Mouse (Mus musculus) hindbrain, postnatal 0 days (tissue): ENCODE results near the gene Crip2. TPM values are rescaled to one million over a fixed set of nuclear protein-coding genes. Genes with fewer than 3 reads are reported as not detected.

Experiments
- ATAC-seq: fragments of 200-750 bp; cut with Nextera tagmentation; 2 replicates; pipeline ENCODE4 v1.8.0; 2017; ENCODE audit warnings: mild to moderate bottlenecking, moderate TSS enrichment, moderate library complexity
- DNase-seq: peaks from one replicate; pipeline ENCODE4 v3.0.0-alpha.2; 2015; ENCODE audit warnings: low spot score
- H3K27ac ChIP-seq: fragments of 300-500 bp; sonication (generic); 2 replicates; pipeline ENCODE4 v1.5.1; 2014; ENCODE audit warnings: mild to moderate bottlenecking
- H3K27me3 ChIP-seq: fragments of 300-500 bp; sonication (generic); 2 replicates; pipeline ENCODE4 v1.6.1; 2014; ENCODE audit warnings: low read length, mixed read lengths; ENCODE audit not compliant: insufficient read depth
- H3K36me3 ChIP-seq: fragments of 300-500 bp; sonication (generic); 2 replicates; pipeline ENCODE4 v1.6.1; 2014; ENCODE audit warnings: low read length, mixed read lengths; ENCODE audit not compliant: insufficient read depth
- H3K4me1 ChIP-seq: fragments of 300-500 bp; sonication (generic); 2 replicates; pipeline ENCODE4 v1.6.1; 2014; ENCODE audit warnings: antibody characterized with exemption, low read length, mixed read lengths; ENCODE audit not compliant: insufficient read depth
- H3K4me2 ChIP-seq: fragments of 300-500 bp; sonication (generic); 2 replicates; pipeline ENCODE4 v1.6.1; 2014; ENCODE audit warnings: low read depth, mild to moderate bottlenecking, low read length, moderate library complexity, mixed read lengths
- H3K4me3 ChIP-seq: fragments of 300-500 bp; sonication (generic); 2 replicates; pipeline ENCODE4 v1.5.1; 2014; ENCODE audit warnings: low read length
- H3K9ac ChIP-seq: fragments of 300-500 bp; sonication (generic); replicated peaks from 2 replicates; pipeline ENCODE4 v1.6.1; 2014; ENCODE audit warnings: mild to moderate bottlenecking, low read length, moderate library complexity, mixed read lengths
- H3K9me3 ChIP-seq: fragments of 300-500 bp; sonication (generic); 2 replicates; pipeline ENCODE4 v1.6.1; 2016; ENCODE audit warnings: low read length, mixed read lengths
- CTCF ChIP-seq: IDR thresholded peaks from 2 replicates; pipeline ENCODE4 v1.5.1; 2016; ENCODE audit warnings: antibody characterized with exemption, control low read depth, low read depth
- WGBS: fragments of 180-500 bp; shearing (Covaris S2); extraction: QIAGEN DNeasy Blood & Tissue Kit; methylation state at CpG from one replicate; pipeline ENCODE4 v1.1.7; 2014; 5-methylcytosine and 5-hydroxymethylcytosine counted together
- polyA plus RNA-seq: library from polyadenylated mRNA; unstranded; fragments of >200 nt; fragmentation: Nextera tagmentation; extraction: Ambion mirVana; gene quantifications from 2 replicates; pipeline ENCODE4 v1.2.1, GENCODE M21; 2015
- total RNA-seq: library from RNA; depleted of rRNA; stranded (reverse); fragments of >200 nt; gene quantifications from 2 replicates; pipeline ENCODE4 v1.2.3, GENCODE M21; 2014; rRNA removed

The Crip2 gene
- total RNA-seq, result 138 and 152 TPM in 2 replicates
- polyA plus RNA-seq, result 239 and 251 TPM in 2 replicates

- H3K9ac ChIP-seq, result peak within 1 kb of the TSS; percentile 56
- H3K4me2 ChIP-seq, result peak within 1 kb of the TSS; percentile 68
- peak; percentile 93 for DNase-seq
- under 1% methylated on average over 68 of the region's 68 CpGs for WGBS
- H3K4me3 ChIP-seq, result peak within 1 kb of the TSS; percentile 52
- H3K27ac ChIP-seq, result peak within 1 kb of the TSS; percentile 74
- peaks cover 38% of the 10 kb centered on the region for H3K36me3 ChIP-seq
- peak; percentile 85 for ATAC-seq
- TF ChIP-seq CTCF, result no peak
- H3K9me3 ChIP-seq, result no peaks in the 10 kb centered on the region
- peaks cover 34% of the 10 kb centered on the region for H3K4me1 ChIP-seq
- no peaks in the 10 kb centered on the region for H3K27me3 ChIP-seq
Observed at GRCm38 (mm10) chr12:113139908-113140615, at the start of gene Crip2. Crip2 (plus strand) TSS chr12:113140236.

- TF ChIP-seq CTCF, result no peak
- Histone ChIP-seq H3K4me2 (peak overlapping the region; percentile 81), H3K4me3 (peak overlapping the region; percentile 90; the same call in 1 of the 2 replicates), H3K27me3 (no peaks in the 10 kb centered on the region), H3K27ac (no peak overlapping the region), H3K4me1 (peaks cover 30% of the 10 kb centered on the region), H3K9ac (peak overlapping the region; percentile 99; the same call in 1 of the 2 replicates), H3K9me3 (no peaks in the 10 kb centered on the region), H3K36me3 (no peaks in the 10 kb centered on the region)
- DNase-seq (no peak), ATAC-seq (peak; percentile 1; the same call in 1 of the 2 replicates)
- WGBS, result 63% methylated on average over 5 of the region's 5 CpGs
Observed at GRCm38 (mm10) chr12:113097040-113097439, 43.0 kb upstream of the Crip2 start.

DNA sequence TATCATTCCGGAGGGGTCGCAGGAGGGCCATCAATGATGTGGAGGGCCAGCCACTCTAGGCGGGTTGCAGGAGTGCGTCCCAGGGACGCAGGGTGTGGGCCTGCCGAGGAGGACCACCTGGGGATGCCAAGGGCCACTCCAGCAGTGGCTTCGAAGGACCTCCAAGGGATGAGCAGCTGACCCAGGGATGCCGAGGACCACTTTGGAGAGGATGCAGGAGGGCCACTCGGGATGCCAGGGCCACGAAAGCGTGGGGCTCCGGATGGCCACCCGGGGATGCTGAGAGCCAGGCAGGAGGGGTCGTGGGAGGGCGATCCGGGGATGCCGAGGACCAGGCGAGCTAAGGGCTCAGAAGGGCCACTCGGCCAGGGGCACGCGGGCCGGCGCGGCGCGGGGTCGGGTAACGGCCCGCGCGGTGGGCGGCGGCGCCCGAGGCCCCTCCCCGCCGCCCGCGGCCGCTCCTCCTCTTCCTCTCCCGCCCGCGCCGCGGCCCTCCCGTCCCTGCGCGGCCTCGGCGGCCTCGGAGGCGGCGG, 42.2 kb upstream of the Crip2 start, which contains the start of gene Mta1:
Gene Mta1 (plus strand): TSS at position 530 of the 533 bp plus-strand sequence.
- peak; percentile 78 for DNase-seq
- Histone ChIP-seq H3K27ac (peak within 1 kb of the TSS; percentile 89), H3K36me3 (no peaks in the 10 kb centered on the region), H3K27me3 (no peaks in the 10 kb centered on the region), H3K9ac (peak within 1 kb of the TSS; percentile 99), H3K4me2 (peak within 1 kb of the TSS; percentile 81), H3K4me1 (peaks cover 30% of the 10 kb centered on the region), H3K4me3 (peak within 1 kb of the TSS; percentile 90), H3K9me3 (no peaks in the 10 kb centered on the region)
- ATAC-seq, result peak; percentile 52
- WGBS, result under 1% methylated on average over 18 of the region's 53 CpGs
- no peak for TF ChIP-seq CTCF

GRCm38 (mm10) chr12:113098530-113099151, 41.4 kb upstream of the Crip2 start:
- no peak for TF ChIP-seq CTCF
- Histone ChIP-seq H3K27ac (peak overlapping the region; percentile 89), H3K9ac (peak overlapping the region; percentile 99), H3K4me2 (peak overlapping the region; percentile 81), H3K9me3 (no peaks in the 10 kb centered on the region), H3K36me3 (no peaks in the 10 kb centered on the region), H3K4me3 (peak overlapping the region; percentile 90), H3K27me3 (no peaks in the 10 kb centered on the region), H3K4me1 (peaks cover 30% of the 10 kb centered on the region)
- ATAC-seq, result peak; percentile 10; the same call in 1 of the 2 replicates
- peak; percentile 48 for DNase-seq
- WGBS, result 4% methylated on average over 40 of the region's 60 CpGs

DNA sequence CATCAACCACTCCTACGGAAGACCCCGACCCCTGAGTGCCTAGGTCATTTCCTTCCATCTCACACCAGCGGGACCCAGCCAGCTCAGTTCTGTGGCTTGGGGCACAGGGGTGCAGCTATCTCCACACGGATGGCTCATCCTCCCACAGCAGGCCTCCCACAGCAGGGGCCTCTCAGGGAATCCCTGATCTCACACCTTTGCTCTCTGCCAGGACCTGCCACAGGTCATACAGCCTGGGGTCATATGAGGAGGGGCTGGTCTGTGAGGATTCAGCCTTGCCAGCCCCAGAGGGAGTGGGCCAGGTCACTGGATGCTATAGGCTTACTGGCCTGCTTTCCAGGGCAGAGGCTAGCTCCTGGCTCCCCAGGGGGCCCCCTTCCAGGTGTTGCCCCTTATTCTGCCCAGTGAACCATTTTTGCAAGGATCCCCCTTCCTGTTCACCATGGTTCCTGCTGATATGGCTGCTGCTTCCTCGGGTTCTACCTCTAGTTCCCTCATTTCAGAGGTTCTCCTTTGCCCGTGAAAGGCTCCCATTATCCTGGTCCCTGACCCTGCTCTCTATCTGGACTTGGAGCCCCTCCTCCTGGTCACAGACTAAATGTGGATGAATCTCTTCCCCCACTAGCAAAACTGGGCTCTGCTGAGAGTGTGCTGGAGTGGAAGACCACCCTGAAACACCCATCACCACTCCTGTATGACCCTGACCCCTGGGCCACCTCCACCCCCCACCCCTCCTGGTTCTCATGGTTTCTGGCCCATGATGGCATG, 40.4 kb upstream of the Crip2 start:
- H3K27ac ChIP-seq, result no peak overlapping the region
- no peaks in the 10 kb centered on the region for H3K9me3 ChIP-seq
- DNase-seq, result no peak

GRCm38 (mm10) chr12:113100448-113101076, 39.5 kb upstream of the Crip2 start:
- Histone ChIP-seq H3K4me3 (no peak overlapping the region), H3K4me2 (0 out of 2 replicates have a peak overlapping the region, but pooled peaks have one; percentile 3), H3K27ac (peak overlapping the region; percentile 3; the same call in 1 of the 2 replicates), H3K4me1 (peaks cover 30% of the 10 kb centered on the region), H3K36me3 (no peaks in the 10 kb centered on the region), H3K27me3 (no peaks in the 10 kb centered on the region), H3K9me3 (no peaks in the 10 kb centered on the region), H3K9ac (no peak overlapping the region)
- ATAC-seq (no peak), DNase-seq (peak; percentile 53)
- TF ChIP-seq CTCF, result no peak
- 66% methylated on average over 5 of the region's 5 CpGs for WGBS

More for the DNA sequence above, 40.4 kb upstream of the Crip2 start:
- H3K4me3 ChIP-seq, result peak overlapping the region; percentile 90
- no peaks in the 10 kb centered on the region for H3K27me3 ChIP-seq
- no peak for ATAC-seq
- peak overlapping the region; percentile 81 for H3K4me2 ChIP-seq
- H3K4me1 ChIP-seq, result peaks cover 30% of the 10 kb centered on the region
- H3K36me3 ChIP-seq, result no peaks in the 10 kb centered on the region
- 29% methylated on average over 6 of the region's 6 CpGs for WGBS
- TF ChIP-seq CTCF, result no peak
- peak overlapping the region; percentile 99 for H3K9ac ChIP-seq
